Mouse (Mus musculus) stomach, embryonic 16.5 days (tissue): ENCODE measurements at regions not wholly inside any gene's neighbourhood (a gene's known extent, or its start where the extent isn't known, plus 50 kb on each side); places are given as distances from the start of the nearest gene placed in this dataset.
"Not testable (repeated sequence)": the region's sequence is repeated elsewhere in the genome, so short reads cannot be mapped to it uniquely, and the experiment has no call there.

Source experiments
- ATAC-seq: fragments of 200-750 bp; cut with Nextera tagmentation; 2 replicates; pipeline ENCODE4 v1.8.0; 2017; ENCODE audit warnings: moderate number of reproducible peaks, moderate TSS enrichment; ENCODE audit not compliant: insufficient read depth, low FRiP score
- H3K27ac ChIP-seq: fragments of 300-500 bp; sonication (generic); 2 replicates; pipeline ENCODE4 v1.5.1; 2014; ENCODE audit warnings: low read length
- H3K27me3 ChIP-seq: fragments of 300-500 bp; sonication (generic); 2 replicates; pipeline ENCODE4 v1.6.1; 2014; ENCODE audit warnings: low read length, control low read depth, mixed read lengths; ENCODE audit not compliant: control insufficient read depth, insufficient read depth
- H3K36me3 ChIP-seq: fragments of 300-500 bp; sonication (generic); 2 replicates; pipeline ENCODE4 v1.6.1; 2014; ENCODE audit warnings: low read length; ENCODE audit not compliant: control insufficient read depth, insufficient read depth
- H3K4me1 ChIP-seq: fragments of 300-500 bp; sonication (generic); 2 replicates; pipeline ENCODE4 v1.6.1; 2014; ENCODE audit warnings: low read length, control low read depth, mixed read lengths; ENCODE audit not compliant: control insufficient read depth, insufficient read depth
- H3K4me2 ChIP-seq: fragments of 300-500 bp; sonication (generic); 2 replicates; pipeline ENCODE4 v1.6.1; 2014; ENCODE audit warnings: low read depth, low read length, mixed read lengths
- H3K4me3 ChIP-seq: fragments of 300-500 bp; sonication (generic); replicated peaks from 2 replicates; pipeline ENCODE4 v1.5.1; 2014; ENCODE audit warnings: mild to moderate bottlenecking, low read length
- H3K9ac ChIP-seq: fragments of 300-500 bp; sonication (generic); 2 replicates; pipeline ENCODE4 v1.6.1; 2014; ENCODE audit warnings: low read length
- H3K9me3 ChIP-seq: fragments of 300-500 bp; sonication (generic); replicated peaks from 2 replicates; pipeline ENCODE4 v1.6.1; 2016; ENCODE audit warnings: low read length, control low read depth; ENCODE audit not compliant: control insufficient read depth
- WGBS: fragments of 180-500 bp; shearing (Covaris S2); extraction: QIAGEN DNeasy Blood & Tissue Kit; methylation state at CpG from one replicate; pipeline ENCODE4 v1.1.7; 2014; 5-methylcytosine and 5-hydroxymethylcytosine counted together

DNA sequence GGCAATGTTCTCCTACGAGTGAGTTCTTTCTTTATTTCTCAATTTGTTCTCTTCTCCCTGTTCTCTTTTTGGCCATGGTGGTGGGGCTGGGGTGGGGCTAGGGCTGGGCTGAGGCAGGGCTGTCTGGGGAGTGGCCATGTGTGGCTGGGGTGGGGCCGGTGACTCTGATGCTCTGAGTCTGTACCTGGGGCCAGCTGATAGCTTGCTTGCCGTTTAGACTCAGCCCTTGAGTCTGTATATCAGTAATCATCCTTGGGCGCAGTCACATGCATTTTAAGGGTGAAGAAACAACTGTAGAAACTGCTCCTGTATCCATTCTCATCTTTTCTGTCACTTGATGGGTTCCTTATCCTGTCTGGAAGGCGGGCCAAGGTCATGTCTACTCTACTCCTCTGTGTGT lies 256.1 kb downstream of the 1810013L24Rik start:
- H3K9me3 ChIP-seq, result no peaks in the 10 kb centered on the region
- H3K27ac ChIP-seq, result no peak overlapping the region
- no peaks in the 10 kb centered on the region for H3K36me3 ChIP-seq
- no peak overlapping the region for H3K9ac ChIP-seq
- WGBS, result 81% methylated on average over 5 of the region's 5 CpGs
- no peak for ATAC-seq
- no peaks in the 10 kb centered on the region for H3K4me1 ChIP-seq
- no peak overlapping the region for H3K4me3 ChIP-seq
- H3K4me2 ChIP-seq, result no peak overlapping the region
- H3K27me3 ChIP-seq, result no peaks in the 10 kb centered on the region

GRCm38 (mm10) chr16:9091790-9092189 lies 261.9 kb downstream of the 1810013L24Rik start:
- no peak overlapping the region for H3K4me2 ChIP-seq
- H3K4me3 ChIP-seq, result no peak overlapping the region
- H3K9ac ChIP-seq, result no peak overlapping the region
- no peaks in the 10 kb centered on the region for H3K27me3 ChIP-seq
- no peak overlapping the region for H3K27ac ChIP-seq
- no peaks in the 10 kb centered on the region for H3K9me3 ChIP-seq
- WGBS, result 77% methylated on average over 6 of the region's 6 CpGs
- no peak for ATAC-seq
- no peaks in the 10 kb centered on the region for H3K4me1 ChIP-seq
- no peaks in the 10 kb centered on the region for H3K36me3 ChIP-seq

GRCm38 (mm10) chr16:9092191-9092848 lies 262.4 kb downstream of the 1810013L24Rik start:
- no peak overlapping the region for H3K4me3 ChIP-seq
- no peak for ATAC-seq
- H3K4me1 ChIP-seq, result no peaks in the 10 kb centered on the region
- no peak overlapping the region for H3K27ac ChIP-seq
- H3K9me3 ChIP-seq, result no peaks in the 10 kb centered on the region
- 39% methylated on average over 11 of the region's 11 CpGs for WGBS
- H3K27me3 ChIP-seq, result no peaks in the 10 kb centered on the region
- no peaks in the 10 kb centered on the region for H3K36me3 ChIP-seq
- H3K9ac ChIP-seq, result no peak overlapping the region
- H3K4me2 ChIP-seq, result no peak overlapping the region

- no peak overlapping the region for H3K9ac ChIP-seq
- H3K27me3 ChIP-seq, result no peaks in the 10 kb centered on the region
- no peaks in the 10 kb centered on the region for H3K9me3 ChIP-seq
- H3K4me3 ChIP-seq, result no peak overlapping the region
- no peak for ATAC-seq
- H3K36me3 ChIP-seq, result no peaks in the 10 kb centered on the region
- H3K4me2 ChIP-seq, result no peak overlapping the region
- WGBS, result 12% methylated on average over 2 of the region's 2 CpGs
- H3K27ac ChIP-seq, result no peak overlapping the region
- H3K4me1 ChIP-seq, result no peaks in the 10 kb centered on the region
These were observed 263.7 kb downstream of the 1810013L24Rik start for GRCm38 (mm10) chr16:9093593-9093992.

- Histone ChIP-seq H3K4me1 (no peaks in the 10 kb centered on the region), H3K27ac (no peak overlapping the region), H3K4me2 (no peak overlapping the region), H3K9ac (no peak overlapping the region), H3K27me3 (no peaks in the 10 kb centered on the region), H3K36me3 (no peaks in the 10 kb centered on the region), H3K9me3 (no peaks in the 10 kb centered on the region), H3K4me3 (no peak overlapping the region)
- WGBS, result 62% methylated on average over 5 of the region's 5 CpGs
- no peak for ATAC-seq
These were observed 264.3 kb downstream of the 1810013L24Rik start for GRCm38 (mm10) chr16:9094201-9094600.

GRCm38 (mm10) chr16:9106211-9106610 lies 276.3 kb downstream of the 1810013L24Rik start:
- Histone ChIP-seq H3K36me3 (no peaks in the 10 kb centered on the region), H3K4me2 (no peak overlapping the region), H3K9ac (no peak overlapping the region), H3K9me3 (no peaks in the 10 kb centered on the region), H3K4me3 (no peak overlapping the region), H3K4me1 (no peaks in the 10 kb centered on the region), H3K27ac (no peak overlapping the region), H3K27me3 (no peaks in the 10 kb centered on the region)
- WGBS, result 94% methylated on average over 11 of the region's 11 CpGs
- no peak for ATAC-seq

- H3K4me2 ChIP-seq, H3K36me3 ChIP-seq, ATAC-seq, H3K27ac ChIP-seq, H3K9me3 ChIP-seq, H3K4me1 ChIP-seq, H3K27me3 ChIP-seq, H3K9ac ChIP-seq, H3K4me3 ChIP-seq: not testable (repeated sequence)
- WGBS, result 88% methylated on average over 8 of the region's 8 CpGs
These were observed 276.8 kb downstream of the 1810013L24Rik start for GRCm38 (mm10) chr16:9106676-9107075.

DNA sequence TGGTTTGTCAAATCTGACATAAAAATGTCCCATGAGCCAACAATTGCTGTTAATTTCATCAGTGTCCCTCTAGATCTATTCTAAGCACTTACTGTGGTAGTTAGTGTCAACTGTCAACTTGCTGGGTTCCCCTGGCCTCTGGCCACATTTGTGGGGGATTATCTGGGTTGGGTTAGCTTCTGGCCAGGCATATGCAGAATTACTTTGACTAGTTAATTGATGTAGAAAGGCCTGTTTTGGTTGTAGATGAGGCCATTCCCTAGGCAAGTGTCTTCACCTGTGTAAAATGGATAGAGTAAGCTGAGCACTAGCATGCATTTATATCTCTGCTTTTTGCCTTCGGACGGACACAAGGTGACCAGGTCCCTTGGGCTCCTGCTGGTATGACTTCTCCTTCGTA lies 283.9 kb downstream of the 1810013L24Rik start:
- 91% methylated on average over 3 of the region's 3 CpGs for WGBS
- Histone ChIP-seq H3K4me3 (no peak overlapping the region), H3K36me3 (no peaks in the 10 kb centered on the region), H3K27me3 (no peaks in the 10 kb centered on the region), H3K27ac (no peak overlapping the region), H3K4me1 (no peaks in the 10 kb centered on the region), H3K4me2 (no peak overlapping the region), H3K9me3 (no peaks in the 10 kb centered on the region), H3K9ac (no peak overlapping the region)
- ATAC-seq, result no peak

- no peak for ATAC-seq
- H3K4me2 ChIP-seq, result no peak overlapping the region
- 34% methylated on average over 5 of the region's 5 CpGs for WGBS
- H3K36me3 ChIP-seq, result no peaks in the 10 kb centered on the region
- no peak overlapping the region for H3K27ac ChIP-seq
- no peak overlapping the region for H3K9ac ChIP-seq
- H3K4me1 ChIP-seq, result no peaks in the 10 kb centered on the region
- no peak overlapping the region for H3K4me3 ChIP-seq
- H3K27me3 ChIP-seq, result no peaks in the 10 kb centered on the region
- H3K9me3 ChIP-seq, result no peaks in the 10 kb centered on the region
These were observed 285.6 kb downstream of the 1810013L24Rik start for GRCm38 (mm10) chr16:9115548-9115947.
